In the genomic region with DNA sequence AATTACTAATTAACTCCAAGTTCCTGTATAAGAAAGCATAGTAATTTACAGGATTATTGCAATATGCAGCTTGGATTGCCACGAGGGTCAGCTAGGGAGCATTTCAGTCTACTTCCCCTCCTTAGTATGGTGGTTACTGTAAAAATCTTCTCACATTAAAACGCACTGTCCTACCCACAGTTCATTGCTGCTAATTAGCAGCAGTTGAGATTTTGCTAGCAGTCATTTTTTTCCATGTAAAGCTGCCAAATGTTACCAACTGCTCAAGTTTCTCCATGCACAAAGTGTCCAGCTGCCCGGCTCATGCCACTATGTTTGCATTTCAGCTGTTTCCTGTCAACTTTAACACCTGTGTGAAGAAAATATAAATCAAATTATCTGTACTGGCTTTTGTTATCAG, we compare ENCODE assay signal across 24 mouse cellular contexts.
"Had no signal": no experiment of that assay in that cellular context is flagged by ENCODE, and none has a peak within 500 bp of the region (broad histone marks: within the 10 kb centered on the region; RNA-seq: fewer than 3 reads in every experiment).

No protein-coding gene starts in this region.

- H3K27ac ChIP-seq: layer of hippocampus, adult 2 months; limb, embryonic 10.5 days; limb, embryonic 13.5 days; liver, embryonic 12.5 days; liver, embryonic 15.5 days; lung, embryonic 15.5 days; midbrain, embryonic 10.5 days; midbrain, embryonic 13.5 days; neural tube, embryonic 12.5 days; neural tube, embryonic 15.5 days; stomach, postnatal 0 days had no signal

- H3K36me3 ChIP-seq: limb, embryonic 10.5 days; limb, embryonic 13.5 days; liver, embryonic 12.5 days; liver, embryonic 15.5 days; lung, embryonic 15.5 days; midbrain, embryonic 10.5 days; midbrain, embryonic 13.5 days; neural tube, embryonic 12.5 days; neural tube, embryonic 15.5 days had no signal

- H3K4me3 ChIP-seq: layer of hippocampus, adult 2 months; limb, embryonic 10.5 days; limb, embryonic 13.5 days; liver, embryonic 12.5 days; liver, embryonic 15.5 days; lung, embryonic 15.5 days; megakaryocyte, embryonic 14.5 days; midbrain, embryonic 10.5 days; midbrain, embryonic 13.5 days; neural tube, embryonic 12.5 days; neural tube, embryonic 15.5 days had no signal

- ATAC-seq: liver, embryonic 12.5 days; midbrain, embryonic 13.5 days had no signal

- H3K4me2 ChIP-seq: limb, embryonic 13.5 days; liver, embryonic 12.5 days; liver, embryonic 15.5 days; lung, embryonic 15.5 days; midbrain, embryonic 13.5 days; neural tube, embryonic 12.5 days; neural tube, embryonic 15.5 days had no signal

- H3K9me3 ChIP-seq: limb, embryonic 10.5 days; limb, embryonic 13.5 days; liver, embryonic 12.5 days; liver, embryonic 15.5 days; lung, embryonic 15.5 days; megakaryocyte, embryonic 14.5 days; midbrain, embryonic 10.5 days; midbrain, embryonic 13.5 days; neural tube, embryonic 12.5 days; neural tube, embryonic 15.5 days had no signal

- DNase-seq: kidney, postnatal 14 days; layer of hippocampus, adult 9-11 months; liver; lung, adult 18-20 months; lung, postnatal 10 days; lung, postnatal 36 days; right cerebral cortex, adult 18-20 months; right cerebral cortex, postnatal 14 days; right cerebral cortex, postnatal 4 days; thymus, adult 2 months; thymus, postnatal 14 days; thymus, postnatal 4 days had no signal

- H3K27me3 ChIP-seq: limb, embryonic 13.5 days; liver, embryonic 12.5 days; liver, embryonic 15.5 days; lung, embryonic 15.5 days; megakaryocyte, embryonic 14.5 days; midbrain, embryonic 13.5 days; neural tube, embryonic 12.5 days; neural tube, embryonic 15.5 days had no signal

- H3K9ac ChIP-seq: limb, embryonic 13.5 days; liver, embryonic 12.5 days; liver, embryonic 15.5 days; lung, embryonic 15.5 days; midbrain, embryonic 13.5 days; neural tube, embryonic 12.5 days; neural tube, embryonic 15.5 days had no signal

- H3K4me1 ChIP-seq: limb, embryonic 10.5 days; limb, embryonic 13.5 days; liver, embryonic 12.5 days; liver, embryonic 15.5 days; lung, embryonic 15.5 days; megakaryocyte, embryonic 14.5 days; midbrain, embryonic 10.5 days; midbrain, embryonic 13.5 days; neural tube, embryonic 12.5 days; neural tube, embryonic 15.5 days had no signal
